Mouse (Mus musculus) stomach, embryonic 14.5 days (tissue): ENCODE measurements around the gene Hist1h1c. TPM values are rescaled to one million over a fixed set of nuclear protein-coding genes. Genes with fewer than 3 reads are reported as not detected.
"Not testable (repeated sequence)": the region's sequence is repeated elsewhere in the genome, so short reads cannot be mapped to it uniquely, and the experiment has no call there.

Experiments used
- ATAC-seq: fragments of 200-750 bp; cut with Nextera tagmentation; 2 replicates; pipeline ENCODE4 v1.8.0; 2017; ENCODE audit warnings: low read depth, moderate TSS enrichment; ENCODE audit not compliant: insufficient number of reproducible peaks, insufficient read depth, low FRiP score
- H3K27ac ChIP-seq: fragments of 300-500 bp; sonication (generic); 2 replicates; pipeline ENCODE4 v1.5.1; 2014; ENCODE audit warnings: mild to moderate bottlenecking, low read length, moderate library complexity, mixed read lengths
- H3K27me3 ChIP-seq: fragments of 300-500 bp; sonication (generic); 2 replicates; pipeline ENCODE4 v1.6.1; 2014; ENCODE audit warnings: low read length, control low read depth, mixed read lengths; ENCODE audit not compliant: control insufficient read depth, insufficient read depth
- H3K36me3 ChIP-seq: fragments of 300-500 bp; sonication (generic); 2 replicates; pipeline ENCODE4 v1.6.1; 2014; ENCODE audit warnings: mild to moderate bottlenecking, control low read depth, low read length, moderate library complexity, mixed read lengths; ENCODE audit not compliant: control insufficient read depth, insufficient read depth
- H3K4me1 ChIP-seq: fragments of 300-500 bp; sonication (generic); 2 replicates; pipeline ENCODE4 v1.6.1; 2014; ENCODE audit warnings: low read length, control low read depth, mixed read lengths; ENCODE audit not compliant: control insufficient read depth, insufficient read depth
- H3K4me2 ChIP-seq: fragments of 300-500 bp; sonication (generic); replicated peaks from 2 replicates; pipeline ENCODE4 v1.6.1; 2014; ENCODE audit warnings: low read depth, low read length, control low read depth
- H3K4me3 ChIP-seq: fragments of 300-500 bp; sonication (generic); 2 replicates; pipeline ENCODE4 v1.5.1; 2014; ENCODE audit warnings: low read depth, low read length, control low read depth
- H3K9ac ChIP-seq: fragments of 300-500 bp; sonication (generic); replicated peaks from 2 replicates; pipeline ENCODE4 v1.6.1; 2014; ENCODE audit warnings: low read depth, mild to moderate bottlenecking, control low read depth, low read length, moderate library complexity, mixed read lengths
- H3K9me3 ChIP-seq: fragments of 300-500 bp; sonication (generic); 2 replicates; pipeline ENCODE4 v1.6.1; 2016; ENCODE audit warnings: low read depth, low read length, control low read depth; ENCODE audit not compliant: control insufficient read depth
- WGBS: fragments of 180-500 bp; shearing (Covaris S2); extraction: QIAGEN DNeasy Blood & Tissue Kit; methylation state at CpG from one replicate; pipeline ENCODE4 v1.1.7; 2014; 5-methylcytosine and 5-hydroxymethylcytosine counted together
- polyA plus RNA-seq: library from polyadenylated mRNA; unstranded; fragments of >200 nt; fragmentation: Nextera tagmentation; extraction: Ambion mirVana; gene quantifications from 2 replicates; pipeline ENCODE4 v1.2.1, GENCODE M21; 2014

Hist1h1c gene
- polyA plus RNA-seq, 1 experiment from 2014 or later, result 38.5 TPM

DNA sequence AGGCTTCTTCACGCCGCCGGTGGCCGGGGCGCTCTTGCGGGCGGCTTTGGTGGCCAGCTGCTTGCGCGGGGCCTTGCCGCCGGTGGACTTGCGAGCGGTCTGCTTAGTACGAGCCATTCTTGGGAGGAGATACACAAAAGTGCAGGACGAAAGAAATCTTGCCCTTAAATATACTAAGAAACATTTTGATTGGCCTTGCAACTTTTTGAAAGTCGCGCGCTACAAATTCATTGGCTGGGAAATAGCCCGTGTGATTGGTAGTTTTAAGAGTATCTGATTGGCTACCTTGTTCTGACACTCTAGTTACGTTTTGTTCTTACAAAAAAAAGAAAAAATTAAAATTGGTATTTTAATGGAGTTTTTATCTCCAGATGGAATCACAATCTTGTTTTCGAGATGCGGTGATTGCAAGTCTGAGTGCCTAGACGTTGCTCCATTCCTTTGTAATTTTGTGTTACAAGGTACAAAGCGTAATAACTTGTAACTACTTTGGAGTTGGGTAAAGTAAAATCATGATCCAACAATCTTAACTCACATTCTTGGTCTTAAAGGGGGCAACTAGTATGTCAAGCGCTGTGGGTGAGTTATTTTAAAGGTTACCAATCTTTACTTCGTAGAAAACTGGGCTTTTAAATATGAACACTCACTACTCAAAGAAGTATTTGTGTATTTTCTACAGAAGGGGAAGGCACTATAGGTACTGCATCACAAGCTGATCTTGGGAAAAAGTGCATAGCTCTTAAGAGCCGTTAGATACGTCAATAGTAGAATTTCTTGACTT lies 7.0 kb downstream of the Hist1h1c start, which contains the start of gene Hist1h3c:
Gene Hist1h3c (minus strand): TSS at position 222 of the 781 bp plus-strand sequence.
- Histone ChIP-seq H3K4me3 (peak within 1 kb of the TSS; percentile 35), H3K9me3 (no peaks in the 10 kb centered on the region), H3K4me1 (peaks cover 14% of the 10 kb centered on the region), H3K27me3 (no peaks in the 10 kb centered on the region), H3K4me2 (peak within 1 kb of the TSS; percentile 71), H3K36me3 (no peaks in the 10 kb centered on the region), H3K27ac (peak within 1 kb of the TSS; percentile 99), H3K9ac (peak within 1 kb of the TSS; percentile 71)
- WGBS, result under 1% methylated on average over 28 of the region's 28 CpGs
- ATAC-seq, result peak; percentile 68

DNA sequence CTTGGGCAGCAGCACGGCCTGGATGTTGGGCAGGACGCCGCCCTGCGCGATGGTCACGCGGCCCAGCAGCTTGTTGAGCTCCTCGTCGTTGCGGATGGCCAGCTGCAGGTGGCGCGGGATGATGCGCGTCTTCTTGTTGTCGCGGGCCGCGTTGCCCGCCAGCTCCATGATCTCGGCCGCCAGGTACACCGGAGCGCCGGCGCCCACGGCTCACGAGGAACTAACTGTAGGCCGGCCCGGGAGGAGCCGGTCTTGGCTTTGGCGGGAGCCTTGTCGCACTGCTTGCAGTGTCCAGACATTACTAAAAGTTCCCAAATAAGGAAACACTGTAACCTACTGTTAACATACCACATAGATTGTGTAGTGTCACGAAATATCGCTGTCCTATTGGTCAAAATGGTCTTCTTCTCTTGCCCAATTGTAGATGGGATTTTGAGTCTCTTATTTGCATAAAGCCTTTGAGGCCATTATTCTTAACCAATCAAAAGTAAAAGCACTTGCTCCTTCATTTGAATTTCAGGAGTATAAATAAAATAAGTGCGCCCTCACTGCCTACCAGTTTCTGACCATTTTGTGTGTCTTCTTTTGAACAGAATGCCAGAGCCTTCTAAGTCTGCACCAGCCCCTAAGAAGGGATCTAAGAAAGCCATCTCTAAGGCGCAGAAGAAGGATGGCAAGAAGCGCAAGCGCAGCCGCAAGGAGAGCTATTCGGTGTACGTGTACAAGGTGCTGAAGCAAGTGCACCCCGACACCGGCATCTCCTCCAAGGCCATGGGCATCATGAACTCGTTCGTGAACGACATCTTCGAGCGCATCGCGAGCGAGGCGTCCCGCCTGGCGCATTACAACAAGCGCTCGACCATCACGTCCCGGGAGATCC lies 7.8 kb downstream of the Hist1h1c start, which contains the start of gene Hist1h2bb:
Gene Hist1h2bb (plus strand): TSS at position 534 of the 880 bp plus-strand sequence.
- under 1% methylated on average over 36 of the region's 58 CpGs for WGBS
- H3K4me3 ChIP-seq, result peak within 1 kb of the TSS; percentile 35
- H3K36me3 ChIP-seq, H3K4me1 ChIP-seq, H3K27me3 ChIP-seq, H3K9me3 ChIP-seq: not testable (repeated sequence)
- H3K27ac ChIP-seq, result peak within 1 kb of the TSS; percentile 99
- ATAC-seq, result peak; percentile 92
- peak within 1 kb of the TSS; percentile 71 for H3K4me2 ChIP-seq
- peak within 1 kb of the TSS; percentile 71 for H3K9ac ChIP-seq

DNA sequence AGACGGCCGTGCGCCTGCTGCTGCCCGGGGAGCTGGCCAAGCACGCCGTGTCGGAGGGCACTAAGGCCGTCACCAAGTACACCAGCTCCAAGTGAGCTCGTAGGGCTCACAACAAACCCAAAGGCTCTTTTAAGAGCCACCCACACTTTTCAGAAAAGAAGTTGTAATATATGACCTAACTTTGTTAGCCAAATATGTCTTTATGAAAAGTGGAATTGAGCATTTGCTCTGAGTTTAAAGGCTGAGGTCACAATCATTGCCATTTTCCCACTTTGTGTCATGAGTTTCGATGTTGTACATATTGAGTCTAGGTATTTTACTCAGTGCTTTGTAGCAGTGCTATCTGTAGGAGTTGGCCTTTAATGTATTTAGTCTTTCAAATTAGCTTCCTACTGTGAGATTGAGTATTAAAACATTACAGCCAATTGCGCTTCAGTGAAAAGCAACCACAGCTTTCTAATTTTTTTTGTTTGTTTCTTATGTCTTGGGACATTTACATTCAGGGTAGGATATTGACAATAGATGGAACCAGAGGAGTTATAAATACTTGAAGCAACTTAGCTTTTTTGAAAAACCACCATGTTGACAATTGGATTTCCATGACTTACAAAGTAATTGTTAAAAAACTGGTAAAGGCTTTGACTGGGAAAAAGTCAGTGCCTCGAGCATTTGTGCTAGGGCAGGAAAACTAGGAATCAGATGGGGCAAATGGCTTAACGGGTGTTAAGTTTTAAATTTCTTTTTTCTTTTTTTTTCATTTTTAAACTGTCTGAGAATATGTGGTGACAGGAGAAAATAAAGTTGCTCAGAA lies 8.7 kb downstream of the Hist1h1c start:
- H3K4me2 ChIP-seq, result peak overlapping the region; percentile 57

DNA sequence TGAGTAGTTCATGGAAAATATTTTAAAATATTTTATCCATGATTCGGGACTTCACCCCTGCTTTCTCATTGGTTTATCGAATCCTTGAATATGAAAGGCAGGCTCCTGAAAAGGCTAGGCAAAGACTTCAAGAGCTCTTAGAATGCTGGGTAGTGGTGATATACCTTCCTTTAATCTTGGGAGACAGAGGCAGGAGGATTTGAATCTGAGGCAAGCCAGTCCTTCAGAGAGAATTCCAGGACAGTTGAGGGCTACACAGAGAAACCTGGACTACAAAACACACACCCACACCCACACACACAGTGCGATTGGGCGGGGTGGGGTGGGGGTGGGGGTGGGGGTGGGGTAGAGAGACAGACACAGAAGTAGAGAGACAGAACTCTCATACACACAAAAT lies 9.3 kb downstream of the Hist1h1c start:
- Histone ChIP-seq H3K4me3 (peak overlapping the region; percentile 35), H3K9ac (peak overlapping the region; percentile 45), H3K9me3 (no peaks in the 10 kb centered on the region), H3K36me3 (no peaks in the 10 kb centered on the region), H3K27me3 (no peaks in the 10 kb centered on the region), H3K4me2 (peak overlapping the region; percentile 57), H3K4me1 (peaks cover 11% of the 10 kb centered on the region), H3K27ac (peak overlapping the region; percentile 99)
- WGBS, result 5% methylated on average over 4 of the region's 4 CpGs
- ATAC-seq, result no peak

More for the DNA sequence above, 8.7 kb downstream of the Hist1h1c start:
- Histone ChIP-seq H3K9me3 (no peaks in the 10 kb centered on the region), H3K27ac (peak overlapping the region; percentile 99), H3K4me1 (peaks cover 10% of the 10 kb centered on the region), H3K4me3 (peak overlapping the region; percentile 35), H3K36me3 (no peaks in the 10 kb centered on the region), H3K9ac (peak overlapping the region; percentile 45), H3K27me3 (no peaks in the 10 kb centered on the region)
- no peak for ATAC-seq
- 3% methylated on average over 10 of the region's 13 CpGs for WGBS

DNA sequence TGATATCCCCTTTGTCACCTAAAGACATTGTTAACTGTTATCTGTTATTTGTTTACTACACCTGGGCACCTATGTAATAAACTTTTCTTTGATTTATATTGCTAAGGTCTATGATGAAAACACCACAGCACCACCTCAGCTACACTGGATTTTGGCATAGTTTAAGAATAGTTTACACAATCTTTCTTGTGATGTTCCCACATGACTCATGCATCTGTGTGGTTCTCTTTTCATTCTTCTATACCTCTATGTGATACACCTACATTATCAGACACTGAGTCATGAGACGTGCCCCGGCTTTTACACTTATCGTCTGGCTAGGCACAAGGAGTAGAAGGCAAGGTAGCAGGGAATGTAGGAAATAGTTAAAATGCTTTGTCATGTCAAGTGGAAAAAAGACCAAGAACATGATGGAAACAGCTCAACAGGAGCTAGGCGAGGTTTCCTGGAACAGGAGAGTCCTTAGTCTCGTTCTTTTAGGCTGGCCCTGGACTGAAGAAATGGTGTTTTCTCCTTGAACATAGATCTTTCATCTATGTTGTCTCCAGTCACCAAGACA lies 11.0 kb downstream of the Hist1h1c start:
- no peak overlapping the region for H3K4me3 ChIP-seq
- 93% methylated on average over 5 of the region's 5 CpGs for WGBS
- H3K27me3 ChIP-seq, result no peaks in the 10 kb centered on the region
- H3K4me1 ChIP-seq, result peaks cover 18% of the 10 kb centered on the region
- no peak for ATAC-seq
- H3K27ac ChIP-seq, result peak overlapping the region; percentile 83; the same call in 1 of the 2 replicates
- H3K9ac ChIP-seq, result no peak overlapping the region
- no peaks in the 10 kb centered on the region for H3K36me3 ChIP-seq
- no peak overlapping the region for H3K4me2 ChIP-seq
- no peaks in the 10 kb centered on the region for H3K9me3 ChIP-seq

DNA sequence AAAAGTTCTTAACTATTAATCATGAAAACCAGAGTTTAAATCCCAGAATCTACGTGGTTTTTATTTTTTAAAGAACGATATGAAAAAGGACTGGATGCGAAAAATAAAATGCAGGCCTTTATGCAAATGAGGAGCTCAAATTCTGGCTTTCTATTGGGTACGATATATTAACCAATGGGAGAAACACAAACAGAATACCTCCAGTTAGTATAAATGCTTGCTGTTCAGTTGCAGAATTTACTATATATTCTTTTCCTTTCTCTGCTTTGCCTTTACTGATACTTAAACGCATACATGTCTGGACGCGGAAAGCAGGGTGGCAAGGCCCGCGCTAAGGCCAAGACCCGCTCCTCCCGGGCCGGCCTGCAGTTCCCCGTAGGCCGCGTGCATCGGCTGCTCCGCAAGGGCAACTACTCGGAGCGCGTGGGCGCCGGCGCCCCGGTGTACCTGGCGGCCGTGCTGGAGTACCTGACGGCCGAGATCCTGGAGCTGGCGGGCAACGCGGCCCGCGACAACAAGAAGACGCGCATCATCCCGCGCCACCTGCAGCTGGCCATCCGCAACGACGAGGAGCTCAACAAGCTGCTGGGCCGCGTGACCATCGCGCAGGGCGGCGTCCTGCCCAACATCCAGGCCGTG lies 12.3 kb downstream of the Hist1h1c start, which contains the start of gene Hist1h2ab:
Gene Hist1h2ab (plus strand): TSS at position 288 of the 639 bp plus-strand sequence.
- Histone ChIP-seq H3K9ac (peak within 1 kb of the TSS; percentile 45), H3K4me1 (peaks cover 18% of the 10 kb centered on the region), H3K4me2 (peak within 1 kb of the TSS; percentile 53), H3K4me3 (peak within 1 kb of the TSS; percentile 37), H3K27ac (peak within 1 kb of the TSS; percentile 96)
- WGBS, result under 1% methylated on average over 27 of the region's 47 CpGs
- peak; percentile 47 for ATAC-seq
- not testable (repeated sequence) for H3K27me3 ChIP-seq, H3K36me3 ChIP-seq, H3K9me3 ChIP-seq

DNA sequence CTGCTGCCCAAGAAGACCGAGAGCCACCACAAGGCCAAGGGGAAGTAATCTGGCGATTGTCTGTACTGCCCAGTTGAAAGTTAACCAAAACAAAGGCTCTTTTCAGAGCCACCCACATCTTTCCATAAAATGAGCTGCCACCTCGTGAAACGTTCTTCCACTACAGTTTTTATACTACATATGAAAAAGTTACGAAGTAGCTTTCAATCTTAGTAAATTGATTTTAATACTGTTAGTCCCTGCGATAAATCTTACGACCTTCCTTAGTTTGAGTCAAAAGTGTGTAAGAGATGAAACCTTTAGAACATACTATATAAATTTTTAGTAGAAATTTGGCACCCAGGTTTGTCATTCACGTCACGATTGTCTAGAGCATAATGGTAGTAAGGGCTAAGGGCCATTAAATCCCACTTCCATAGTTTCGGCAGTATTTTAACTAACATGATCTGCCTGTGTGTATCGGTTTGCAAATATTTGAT lies 12.9 kb downstream of the Hist1h1c start:
- Histone ChIP-seq H3K27ac (peak overlapping the region; percentile 96), H3K36me3 (no peaks in the 10 kb centered on the region), H3K4me2 (peak overlapping the region; percentile 53), H3K4me1 (peaks cover 18% of the 10 kb centered on the region), H3K9me3 (no peaks in the 10 kb centered on the region), H3K4me3 (peak overlapping the region; percentile 37), H3K27me3 (no peaks in the 10 kb centered on the region), H3K9ac (peak overlapping the region; percentile 45)
- WGBS, result 2% methylated on average over 11 of the region's 11 CpGs
- no peak for ATAC-seq
